Mouse (Mus musculus): ENCODE data around the gene Rxfp1. TPM values are rescaled to one million over a fixed set of nuclear protein-coding genes. Genes with fewer than 3 reads are reported as not detected.

Rxfp1 gene
- polyA plus RNA-seq, 1 experiment from 2014 or later, result 0.29 TPM

DNA sequence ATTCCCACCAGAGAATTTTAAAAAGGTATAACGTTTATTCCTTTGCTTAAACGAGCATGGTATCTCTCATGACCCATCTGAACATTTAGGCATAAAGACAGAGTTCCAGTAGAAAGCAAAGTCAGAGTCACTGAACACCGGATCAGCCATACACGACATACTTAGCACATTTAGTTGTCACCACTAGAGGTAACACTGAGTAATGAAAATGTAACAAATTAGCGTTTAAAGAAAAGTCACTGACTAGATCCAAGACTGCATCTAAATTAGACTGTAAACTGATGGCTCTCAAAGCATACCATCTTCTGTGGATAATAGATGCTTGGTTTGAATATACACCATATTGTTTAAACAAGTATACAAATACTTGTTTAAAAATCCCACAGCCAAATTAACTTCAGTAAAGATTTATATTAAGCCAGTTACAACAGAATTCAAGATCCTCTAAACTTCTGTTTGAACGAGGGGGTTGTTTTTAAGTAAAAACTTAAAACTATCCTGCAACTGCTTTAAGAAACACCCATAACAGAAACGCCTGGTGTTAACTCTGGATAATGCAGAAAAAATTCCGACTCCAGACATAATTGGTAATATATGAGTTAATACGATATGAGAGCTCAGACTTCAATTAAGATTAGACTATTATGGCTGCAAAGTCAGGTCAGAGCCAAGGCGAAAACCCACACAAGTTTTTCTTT lies 110.0 kb downstream of the Rxfp1 start:
- TF ChIP-seq EP300 (IDR thresholded peaks at IDR 0.05) (no peak), CTCF (IDR thresholded peaks at IDR 0.05) (peak; percentile 49)
- Histone ChIP-seq H3K4me3 (ENCODE audit: low read depth, low read length) (peak overlapping the region; percentile 76), H3K4me1 (ENCODE audit: insufficient read depth, low read depth, low read length) (peaks cover 4% of the 10 kb centered on the region; the same call in 1 of the 2 replicates), H3K4me2 (replicated peaks; ENCODE audit: low read depth, low read length) (peak overlapping the region; percentile 80), H3K27ac (ENCODE audit: low read length) (no peak overlapping the region; the same call in 1 of the 2 replicates), H3K9me3 (ENCODE audit: low read length) (no peaks in the 10 kb centered on the region), H3K9ac (replicated peaks; ENCODE audit: low read depth) (0 out of 2 replicates have a peak overlapping the region, but pooled peaks have one; percentile 62), H3K27me3 (replicated peaks; ENCODE audit: insufficient read depth, low read length) (no peaks in the 10 kb centered on the region), H3K36me3 (ENCODE audit: insufficient read depth, low read length) (0 out of 2 replicates have a peak, but pooled peaks cover 4% of the 10 kb centered on the region)
- ATAC-seq, result no peak
- peak; percentile 12 for DNase-seq (ENCODE audit: low spot score)
- WGBS, result 16% methylated on average over 10 of the region's 10 CpGs

DNA sequence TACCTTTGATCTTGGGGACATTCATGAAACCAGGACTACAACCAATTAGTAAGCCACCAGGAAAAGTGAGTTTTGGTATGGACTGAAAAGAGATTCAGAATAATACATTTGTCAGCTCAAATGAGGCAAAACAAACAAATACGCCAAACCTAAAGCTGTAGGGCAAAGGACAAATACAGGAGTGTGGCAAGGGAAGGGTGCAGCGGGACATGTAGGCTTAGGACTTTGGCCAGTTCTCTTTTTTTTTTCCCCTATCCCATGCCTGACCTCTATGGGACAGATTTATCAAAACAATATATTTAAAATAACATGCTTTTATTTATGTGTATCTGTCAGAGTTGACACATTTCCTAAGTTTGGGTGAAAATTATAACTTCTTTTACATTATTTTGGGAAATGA lies 127.8 kb downstream of the Rxfp1 start:
- ATAC-seq (no peak), DNase-seq (ENCODE audit: low spot score) (no peak)
- Histone ChIP-seq H3K36me3 (ENCODE audit: insufficient read depth, low read length) (peaks cover 21% of the 10 kb centered on the region), H3K9me3 (ENCODE audit: low read length) (no peaks in the 10 kb centered on the region), H3K4me2 (replicated peaks; ENCODE audit: low read depth, low read length) (no peak overlapping the region), H3K4me1 (ENCODE audit: insufficient read depth, low read depth, low read length) (no peaks in the 10 kb centered on the region), H3K4me3 (ENCODE audit: low read depth, low read length) (no peak overlapping the region), H3K9ac (replicated peaks; ENCODE audit: low read depth) (no peak overlapping the region), H3K27me3 (replicated peaks; ENCODE audit: insufficient read depth, low read length) (no peaks in the 10 kb centered on the region), H3K27ac (ENCODE audit: low read length) (no peak overlapping the region)
- TF ChIP-seq EP300 (IDR thresholded peaks at IDR 0.05) (no peak), CTCF (IDR thresholded peaks at IDR 0.05) (no peak)
- WGBS, result 92% methylated on average over 2 of the region's 2 CpGs

DNA sequence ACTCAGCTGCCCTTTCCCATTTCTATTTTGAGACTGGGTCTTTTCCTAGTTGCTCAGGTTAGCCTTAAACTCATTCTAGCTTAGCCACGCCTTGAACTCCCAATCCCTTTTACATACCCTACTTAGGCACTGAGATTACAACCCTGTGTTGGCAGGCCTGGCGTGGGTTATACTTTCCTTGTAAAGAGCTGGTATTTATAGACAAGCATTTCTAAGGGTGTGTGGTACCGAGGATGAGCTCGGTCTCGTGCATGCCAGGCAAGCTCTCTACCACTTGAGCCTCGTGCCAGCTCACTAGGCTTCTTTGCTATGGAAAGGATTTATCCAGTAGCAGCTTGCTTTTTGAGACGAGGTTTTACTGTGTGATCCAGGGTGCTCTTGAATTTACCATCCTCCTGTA lies 142.2 kb downstream of the Rxfp1 start:
- Histone ChIP-seq H3K9me3 (ENCODE audit: low read length) (no peaks in the 10 kb centered on the region), H3K4me2 (replicated peaks; ENCODE audit: low read depth, low read length) (no peak overlapping the region), H3K9ac (replicated peaks; ENCODE audit: low read depth) (no peak overlapping the region), H3K27ac (ENCODE audit: low read length) (no peak overlapping the region), H3K4me1 (ENCODE audit: insufficient read depth, low read depth, low read length) (0 out of 2 replicates have a peak, but pooled peaks cover 3% of the 10 kb centered on the region), H3K27me3 (replicated peaks; ENCODE audit: insufficient read depth, low read length) (no peaks in the 10 kb centered on the region), H3K36me3 (ENCODE audit: insufficient read depth, low read length) (peaks cover 18% of the 10 kb centered on the region), H3K4me3 (ENCODE audit: low read depth, low read length) (no peak overlapping the region)
- 91% methylated on average over 7 of the region's 7 CpGs for WGBS
- TF ChIP-seq CTCF (IDR thresholded peaks at IDR 0.05), result no peak
- TF ChIP-seq EP300 (IDR thresholded peaks at IDR 0.05), result no peak
- ATAC-seq (no peak), DNase-seq (ENCODE audit: low spot score) (no peak)

DNA sequence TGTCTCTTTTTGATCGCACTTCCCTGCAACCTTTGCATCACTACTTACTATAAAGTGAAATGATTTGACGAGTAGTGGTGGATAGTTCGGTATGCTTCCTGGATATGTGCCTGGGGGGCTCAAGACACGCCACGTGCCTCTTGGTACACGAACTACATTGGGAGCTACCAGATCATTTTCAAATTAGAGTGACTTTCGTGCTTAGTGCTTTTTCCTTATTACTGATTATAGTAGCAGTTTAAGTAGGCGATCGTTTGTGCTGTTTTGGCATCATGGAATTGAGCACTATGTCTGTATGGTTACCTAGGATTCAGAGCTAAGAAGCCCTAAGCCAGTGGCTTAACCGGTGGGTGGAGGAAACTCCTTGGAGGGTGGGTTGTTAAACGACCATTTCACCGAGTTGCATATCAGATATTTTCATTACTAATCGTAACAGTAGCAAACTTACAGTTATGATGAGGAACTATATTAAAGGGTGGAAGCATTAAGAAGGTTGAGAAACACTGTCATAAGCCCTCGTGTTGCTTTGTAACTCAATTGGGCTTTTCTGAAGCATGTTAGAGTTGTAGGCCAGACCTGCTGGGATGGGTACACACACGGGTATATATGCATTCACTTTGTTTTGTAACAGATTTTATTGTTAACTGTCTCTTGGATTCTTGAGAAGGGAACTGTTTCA lies 145.7 kb downstream of the Rxfp1 start:
- Histone ChIP-seq H3K9ac (replicated peaks; ENCODE audit: low read depth) (peak overlapping the region; percentile 75), H3K9me3 (ENCODE audit: low read length) (no peaks in the 10 kb centered on the region), H3K4me2 (replicated peaks; ENCODE audit: low read depth, low read length) (peak overlapping the region; percentile 75), H3K27ac (ENCODE audit: low read length) (peak overlapping the region; percentile 76), H3K27me3 (replicated peaks; ENCODE audit: insufficient read depth, low read length) (no peaks in the 10 kb centered on the region), H3K36me3 (ENCODE audit: insufficient read depth, low read length) (peaks cover 6% of the 10 kb centered on the region; the same call in 1 of the 2 replicates), H3K4me1 (ENCODE audit: insufficient read depth, low read depth, low read length) (0 out of 2 replicates have a peak, but pooled peaks cover 3% of the 10 kb centered on the region), H3K4me3 (ENCODE audit: low read depth, low read length) (peak overlapping the region; percentile 66)
- 2% methylated on average over 15 of the region's 15 CpGs for WGBS
- no peak for DNase-seq (ENCODE audit: low spot score)
- ATAC-seq, result no peak
- TF ChIP-seq EP300 (IDR thresholded peaks at IDR 0.05), result no peak
- TF ChIP-seq CTCF (IDR thresholded peaks at IDR 0.05), result no peak

Other genes with a start within 250 kb of the Rxfp1 start
- 3.5 and 4.2 TPM in 2 replicates for gene Fnip2, start 170.1 kb downstream of the Rxfp1 start, polyA plus RNA-seq (2015; fragmentation: Nextera tagmentation; extraction: Ambion mirVana)
- gene Ppid, start 146.5 kb downstream of the Rxfp1 start, polyA plus RNA-seq (2015; fragmentation: Nextera tagmentation; extraction: Ambion mirVana), result 36.6 and 44.6 TPM in 2 replicates
- gene 4930579G24Rik, start 108.8 kb downstream of the Rxfp1 start, polyA plus RNA-seq (2015; fragmentation: Nextera tagmentation; extraction: Ambion mirVana), result 4.3 and 5.3 TPM in 2 replicates
- 53.3 and 53.5 TPM in 2 replicates for gene Etfdh, start 108.4 kb downstream of the Rxfp1 start, polyA plus RNA-seq (2015; fragmentation: Nextera tagmentation; extraction: Ambion mirVana)
- gene Tmem144, start 114.9 kb upstream of the Rxfp1 start, polyA plus RNA-seq (2015; fragmentation: Nextera tagmentation; extraction: Ambion mirVana), result 4.4 and 4.8 TPM in 2 replicates
- 21.3 and 35.3 TPM in 2 replicates for gene Fam198b, start 146.7 kb upstream of the Rxfp1 start, polyA plus RNA-seq (2015; fragmentation: Nextera tagmentation; extraction: Ambion mirVana)